Mouse (Mus musculus) ES-Bruce4 (cell line): ENCODE results near the gene Smim23. TPM values are rescaled to one million over a fixed set of nuclear protein-coding genes. Genes with fewer than 3 reads are reported as not detected.

Source experiments
- H3K27ac ChIP-seq: 2 replicates; pipeline ENCODE4 v1.5.1; 2012; ENCODE audit warnings: low read length, inconsistent platforms; ENCODE audit not compliant: insufficient read depth
- H3K27me3 ChIP-seq: 2 replicates; pipeline ENCODE4 v1.6.1; 2012; ENCODE audit warnings: mild to moderate bottlenecking, low read length, inconsistent platforms; ENCODE audit not compliant: control insufficient read depth, poor library complexity, insufficient read depth, severe bottlenecking
- H3K36me3 ChIP-seq: 2 replicates; pipeline ENCODE4 v1.6.1; 2012; ENCODE audit warnings: inconsistent platforms, mild to moderate bottlenecking, low read length, moderate library complexity; ENCODE audit not compliant: control insufficient read depth, poor library complexity, insufficient read depth, severe bottlenecking
- H3K4me1 ChIP-seq: one replicate; pipeline ENCODE4 v1.8.1; 2011; ENCODE audit warnings: low read length; ENCODE audit not compliant: control insufficient read depth, insufficient read depth
- H3K4me3 ChIP-seq: 2 replicates; pipeline ENCODE4 v1.5.1; 2011; ENCODE audit warnings: low read depth, mild to moderate bottlenecking, low read length
- H3K9ac ChIP-seq: 2 replicates; pipeline ENCODE4 v1.6.1; 2012; ENCODE audit warnings: low read depth, mild to moderate bottlenecking, inconsistent platforms; ENCODE audit not compliant: poor library complexity, severe bottlenecking
- H3K9me3 ChIP-seq: replicated peaks from 2 replicates; pipeline ENCODE4 v1.6.1; 2012; ENCODE audit warnings: mild to moderate bottlenecking, low read length, inconsistent platforms; ENCODE audit not compliant: control insufficient read depth, poor library complexity, insufficient read depth, severe bottlenecking
- CTCF ChIP-seq: IDR thresholded peaks from one replicate; pipeline ENCODE4 v1.8.1; 2011; ENCODE audit warnings: low read depth, low read length
- EP300 ChIP-seq: IDR thresholded peaks from 2 replicates; pipeline ENCODE4 v1.6.1; 2011; ENCODE audit warnings: low read depth, low read length; ENCODE audit not compliant: insufficient read depth
- POLR2A ChIP-seq: IDR thresholded peaks from one replicate; pipeline ENCODE4 v1.8.1; 2011; ENCODE audit warnings: low read length; ENCODE audit not compliant: insufficient read depth
- polyA plus RNA-seq: library from polyadenylated mRNA; stranded (reverse); fragments of >200 nt; gene quantifications from 2 replicates; pipeline ENCODE4 v1.2.4, GENCODE M21; 2011; ENCODE audit warnings: low read depth; ENCODE audit not compliant: missing spikeins, insufficient read depth, insufficient read length

Gene Smim23
- polyA plus RNA-seq, 1 experiment = not detected

GRCm38 (mm10) chr11:32840256-32840655 is 15.9 kb upstream of the Smim23 start:
- Histone ChIP-seq H3K27ac (no peak overlapping the region), H3K4me3 (no peak overlapping the region)

DNA sequence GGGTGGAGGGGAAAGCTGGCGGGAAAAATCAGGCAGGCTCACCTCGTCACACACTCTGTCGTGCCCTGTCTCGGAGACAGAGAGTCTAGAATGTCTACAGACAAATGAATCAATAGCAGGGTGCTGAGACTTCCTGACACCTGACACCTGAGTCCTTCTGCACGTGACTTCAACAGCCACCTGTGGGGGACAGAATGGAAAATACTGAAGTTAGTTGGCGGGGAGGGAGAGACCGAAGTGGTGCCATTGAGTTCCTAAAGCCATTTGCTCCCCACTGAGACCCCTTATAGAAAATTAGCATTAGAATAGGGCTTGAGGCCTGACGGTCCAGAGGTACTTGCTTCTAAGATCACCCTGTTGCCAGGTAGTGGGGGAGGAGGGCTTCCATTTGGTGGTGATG is 10.6 kb upstream of the Smim23 start:
- Histone ChIP-seq H3K27me3 (no peaks in the 10 kb centered on the region; the same call in 1 of the 2 replicates), H3K9me3 (peaks cover 5% of the 10 kb centered on the region), H3K4me3 (no peak overlapping the region), H3K36me3 (no peaks in the 10 kb centered on the region), H3K27ac (no peak overlapping the region), H3K4me1 (peaks cover 7% of the 10 kb centered on the region), H3K9ac (no peak overlapping the region)
- no peak for TF ChIP-seq CTCF
- peak; percentile 91 for TF ChIP-seq EP300
- TF ChIP-seq POLR2A = no peak

More at GRCm38 (mm10) chr11:32840256-32840655, 15.9 kb upstream of the Smim23 start:
- H3K9ac ChIP-seq = no peak overlapping the region
- no peaks in the 10 kb centered on the region for H3K4me1 ChIP-seq
- no peak for TF ChIP-seq EP300
- no peak for TF ChIP-seq POLR2A
- no peak for TF ChIP-seq CTCF
- H3K27me3 ChIP-seq = no peaks in the 10 kb centered on the region; the same call in 1 of the 2 replicates
- peaks cover 5% of the 10 kb centered on the region for H3K9me3 ChIP-seq
- no peaks in the 10 kb centered on the region for H3K36me3 ChIP-seq

GRCm38 (mm10) chr11:32834367-32834918 is 10.0 kb upstream of the Smim23 start:
- no peaks in the 10 kb centered on the region for H3K36me3 ChIP-seq
- H3K4me1 ChIP-seq = peaks cover 7% of the 10 kb centered on the region
- H3K4me3 ChIP-seq = no peak overlapping the region
- no peak overlapping the region for H3K27ac ChIP-seq
- no peaks in the 10 kb centered on the region; the same call in 1 of the 2 replicates for H3K27me3 ChIP-seq
- H3K9me3 ChIP-seq = peaks cover 5% of the 10 kb centered on the region
- no peak overlapping the region for H3K9ac ChIP-seq
- TF ChIP-seq CTCF (no peak), EP300 (no peak), POLR2A (no peak)

DNA sequence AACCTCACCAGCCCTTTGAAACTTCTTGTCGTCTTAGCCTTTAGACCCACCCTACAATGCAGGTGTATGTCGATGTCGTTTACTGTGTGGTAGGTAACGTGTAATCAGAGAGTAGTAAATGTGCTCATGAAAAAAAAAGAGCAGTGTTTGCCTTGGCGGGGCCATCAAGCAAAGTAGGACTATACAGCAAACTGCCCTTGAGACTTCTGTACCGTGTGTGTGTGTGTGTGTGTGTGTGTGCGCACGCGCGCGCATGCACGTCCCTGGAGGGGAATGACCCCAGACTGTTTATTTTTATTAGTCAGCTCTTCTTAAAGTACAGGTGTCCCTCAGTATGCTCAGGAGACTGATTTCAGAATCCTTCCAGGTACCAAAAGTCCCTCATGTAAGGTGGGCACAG is 6.8 kb downstream of the Smim23 start:
- H3K27ac ChIP-seq = no peak overlapping the region
- no peak overlapping the region for H3K4me3 ChIP-seq
- H3K36me3 ChIP-seq = no peaks in the 10 kb centered on the region
- no peak overlapping the region for H3K9ac ChIP-seq
- H3K9me3 ChIP-seq = no peaks in the 10 kb centered on the region
- H3K4me1 ChIP-seq = no peaks in the 10 kb centered on the region
- TF ChIP-seq EP300 (no peak), CTCF (no peak), POLR2A (no peak)
- H3K27me3 ChIP-seq = 0 out of 2 replicates have a peak, but pooled peaks cover 2% of the 10 kb centered on the region

GRCm38 (mm10) chr11:32814286-32814685 is 10.1 kb downstream of the Smim23 start:
- TF ChIP-seq POLR2A = no peak

GRCm38 (mm10) chr11:32809091-32809490 is 15.3 kb downstream of the Smim23 start:
- Histone ChIP-seq H3K9me3 (no peaks in the 10 kb centered on the region), H3K4me1 (no peaks in the 10 kb centered on the region), H3K36me3 (no peaks in the 10 kb centered on the region), H3K9ac (no peak overlapping the region), H3K4me3 (no peak overlapping the region), H3K27ac (no peak overlapping the region), H3K27me3 (no peaks in the 10 kb centered on the region)
- TF ChIP-seq EP300 (no peak), POLR2A (no peak), CTCF (no peak)

More at GRCm38 (mm10) chr11:32814286-32814685, 10.1 kb downstream of the Smim23 start:
- no peak overlapping the region for H3K9ac ChIP-seq
- H3K9me3 ChIP-seq = no peaks in the 10 kb centered on the region
- H3K4me3 ChIP-seq = no peak overlapping the region
- H3K36me3 ChIP-seq = no peaks in the 10 kb centered on the region
- H3K4me1 ChIP-seq = no peaks in the 10 kb centered on the region
- no peak overlapping the region for H3K27ac ChIP-seq
- no peaks in the 10 kb centered on the region for H3K27me3 ChIP-seq
